Mouse (Mus musculus): ENCODE data around the gene Rela. TPM values are rescaled to one million over a fixed set of nuclear protein-coding genes. Genes with fewer than 3 reads are reported as not detected.

The Rela gene
- polyA plus RNA-seq (2016; fragmentation: Nextera tagmentation; extraction: Ambion mirVana), result 27.8 and 36.0 TPM in 2 replicates

DNA sequence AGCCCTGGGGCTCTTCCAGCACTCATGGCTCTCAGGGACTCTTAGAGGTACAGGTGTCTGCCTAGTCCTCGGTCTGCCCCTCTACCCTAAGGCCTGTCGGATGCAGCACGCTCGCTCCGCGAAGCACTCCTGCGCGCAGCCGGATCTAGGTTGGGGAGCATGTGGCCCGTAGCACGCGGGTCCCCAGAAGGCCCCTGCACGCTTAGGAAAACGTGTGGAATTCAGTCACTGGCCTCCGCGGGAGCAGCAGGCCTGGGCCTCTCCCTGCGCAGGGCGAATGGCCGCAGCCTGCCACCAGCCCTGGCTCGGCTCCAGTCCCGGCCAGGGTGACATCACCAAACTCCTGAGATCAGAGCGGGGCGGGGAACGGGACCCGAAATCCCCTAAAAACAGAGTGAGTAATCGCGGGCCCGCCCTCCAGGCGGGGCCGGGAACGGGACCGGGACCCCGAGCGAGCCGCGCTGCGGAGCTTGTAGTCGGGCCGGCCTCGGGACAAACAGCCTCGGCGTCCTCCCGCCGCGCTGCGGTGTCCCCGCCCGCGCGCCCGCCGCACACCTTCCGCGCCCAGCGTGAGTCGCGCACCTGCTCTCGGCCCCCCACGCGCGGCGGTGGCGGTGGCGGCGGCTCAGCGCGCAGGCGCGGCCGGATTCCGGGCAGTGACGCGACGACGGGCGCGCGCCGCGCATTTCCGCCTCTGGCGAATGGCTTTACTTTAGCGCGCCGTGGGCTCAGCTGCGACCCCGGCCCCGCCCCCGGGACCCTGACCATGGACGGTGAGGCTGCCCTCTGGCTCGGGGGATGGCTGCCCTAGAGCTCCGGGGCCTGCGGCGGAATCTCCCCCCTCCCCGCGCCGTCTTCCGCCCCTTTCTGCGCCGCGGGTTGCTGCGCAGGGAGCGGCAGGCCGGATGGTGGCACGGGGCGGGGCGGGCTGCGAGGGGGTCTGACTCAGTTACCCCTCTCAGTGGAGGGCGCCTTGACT lies at the start of gene Rela:
Rela (plus strand) TSS at position 415 of the 979 bp plus-strand sequence.
- Histone ChIP-seq H3K4me1 (replicated peaks) (peaks cover 37% of the 10 kb centered on the region), H3K9me3 (no peaks in the 10 kb centered on the region), H3K27ac (peak within 1 kb of the TSS; percentile 97), H3K4me3 (peak within 1 kb of the TSS; percentile 87), H3K36me3 (peaks cover 37% of the 10 kb centered on the region), H3K27me3 (ENCODE audit: insufficient read depth, poor library complexity, severe bottlenecking) (no peaks in the 10 kb centered on the region)
- DNase-seq (ENCODE audit: low spot score), result peak; percentile 86
- WGBS, result under 1% methylated on average over 108 of the region's 109 CpGs

GRCm38 (mm10) chr19:5589159-5589558 lies 48.1 kb upstream of the Rela start:
- Histone ChIP-seq H3K9me3 (no peaks in the 10 kb centered on the region), H3K36me3 (no peaks in the 10 kb centered on the region), H3K27ac (no peak overlapping the region), H3K4me1 (replicated peaks) (no peaks in the 10 kb centered on the region), H3K27me3 (ENCODE audit: insufficient read depth, poor library complexity, severe bottlenecking) (no peaks in the 10 kb centered on the region), H3K4me3 (no peak overlapping the region)
- WGBS, result 74% methylated on average over 9 of the region's 9 CpGs
- DNase-seq (ENCODE audit: low spot score), result no peak

DNA sequence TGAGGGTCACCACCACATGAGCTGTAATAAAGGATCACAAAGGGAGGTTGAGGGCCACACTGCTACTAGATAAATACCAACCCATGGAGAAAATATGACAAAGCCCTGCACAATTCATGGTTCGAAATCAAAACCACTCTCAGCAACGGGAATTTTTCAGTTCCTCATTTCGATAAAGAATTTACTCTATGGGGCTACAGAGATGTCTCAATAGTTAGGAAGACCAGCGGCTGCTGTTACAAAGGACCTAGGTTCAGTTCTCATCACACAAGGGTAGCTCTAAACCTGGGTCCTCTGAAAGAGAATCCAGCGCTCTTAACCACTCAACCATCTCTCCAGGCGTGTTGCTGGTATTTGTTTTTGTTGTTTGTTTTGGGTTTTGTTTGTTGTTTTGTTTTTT lies 45.4 kb upstream of the Rela start:
- DNase-seq (ENCODE audit: low spot score), result no peak
- Histone ChIP-seq H3K4me3 (no peak overlapping the region), H3K4me1 (replicated peaks) (no peaks in the 10 kb centered on the region), H3K36me3 (no peaks in the 10 kb centered on the region), H3K27ac (no peak overlapping the region), H3K9me3 (no peaks in the 10 kb centered on the region), H3K27me3 (ENCODE audit: insufficient read depth, poor library complexity, severe bottlenecking) (no peaks in the 10 kb centered on the region)
- WGBS, result 87% methylated on average over 6 of the region's 6 CpGs

GRCm38 (mm10) chr19:5599224-5599623 lies 38.1 kb upstream of the Rela start:
- Histone ChIP-seq H3K4me3 (no peak overlapping the region), H3K27ac (no peak overlapping the region), H3K4me1 (replicated peaks) (peaks cover 22% of the 10 kb centered on the region), H3K27me3 (ENCODE audit: insufficient read depth, poor library complexity, severe bottlenecking) (no peaks in the 10 kb centered on the region), H3K9me3 (no peaks in the 10 kb centered on the region), H3K36me3 (peaks cover 16% of the 10 kb centered on the region)
- DNase-seq (ENCODE audit: low spot score), result no peak
- WGBS, result 75% methylated on average over 4 of the region's 4 CpGs

DNA sequence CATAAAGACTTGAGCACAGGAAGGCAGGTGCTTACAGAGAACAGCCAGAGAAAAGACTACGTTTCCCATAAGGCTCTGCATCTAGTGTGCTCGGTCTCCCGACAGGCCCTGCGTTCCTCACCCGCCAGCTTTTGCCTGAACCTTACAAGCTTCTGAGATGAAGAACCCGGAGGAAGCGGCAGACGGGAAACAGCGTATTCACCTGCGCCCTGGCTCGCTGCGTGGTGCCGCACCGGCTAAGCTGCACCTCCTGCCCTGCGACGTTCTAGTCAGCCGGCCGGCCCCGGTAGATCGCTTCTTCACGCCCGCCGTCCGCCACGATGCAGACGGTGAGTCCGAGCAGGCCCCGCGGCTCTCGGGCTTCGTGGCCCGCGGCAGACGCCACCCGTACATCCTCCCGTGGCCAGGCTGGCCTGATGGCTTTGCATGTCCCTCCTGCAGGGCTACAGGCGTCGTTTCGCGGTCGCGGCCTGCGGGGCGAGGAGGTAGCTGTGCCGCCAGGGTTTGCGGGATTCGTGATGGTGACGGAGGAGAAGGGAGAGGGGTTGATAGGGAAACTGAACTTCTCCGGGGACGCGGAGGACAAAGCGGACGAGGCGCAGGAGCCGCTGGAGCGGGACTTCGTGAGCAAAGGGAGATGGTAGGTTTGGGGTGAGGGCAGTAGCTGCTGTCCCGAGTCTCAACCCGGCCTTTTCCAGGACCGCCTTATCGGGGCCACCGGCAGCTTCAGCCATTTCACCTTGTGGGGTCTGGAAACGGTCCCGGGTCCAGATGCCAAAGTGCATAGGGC lies 35.3 kb upstream of the Rela start, which contains the start of gene Rnaseh2c:
Rnaseh2c (plus strand) TSS at position 122 of the 790 bp plus-strand sequence.
- under 1% methylated on average over 64 of the region's 64 CpGs for WGBS
- Histone ChIP-seq H3K36me3 (peaks cover 43% of the 10 kb centered on the region), H3K9me3 (no peaks in the 10 kb centered on the region)

GRCm38 (mm10) chr19:5603664-5604063 lies 33.6 kb upstream of the Rela start:
- 91% methylated on average over 7 of the region's 7 CpGs for WGBS
- Histone ChIP-seq H3K4me1 (replicated peaks) (peaks cover 30% of the 10 kb centered on the region), H3K27ac (no peak overlapping the region), H3K9me3 (no peaks in the 10 kb centered on the region), H3K4me3 (no peak overlapping the region), H3K36me3 (peaks cover 60% of the 10 kb centered on the region), H3K27me3 (ENCODE audit: insufficient read depth, poor library complexity, severe bottlenecking) (no peaks in the 10 kb centered on the region)
- no peak for DNase-seq (ENCODE audit: low spot score)

More for the DNA sequence above, 35.3 kb upstream of the Rela start, which contains the start of gene Rnaseh2c:
- Histone ChIP-seq H3K27me3 (ENCODE audit: insufficient read depth, poor library complexity, severe bottlenecking) (no peaks in the 10 kb centered on the region), H3K27ac (peak within 1 kb of the TSS; percentile 93), H3K4me3 (peak within 1 kb of the TSS; percentile 82), H3K4me1 (replicated peaks) (peaks cover 22% of the 10 kb centered on the region)
- peak; percentile 80 for DNase-seq (ENCODE audit: low spot score)

DNA sequence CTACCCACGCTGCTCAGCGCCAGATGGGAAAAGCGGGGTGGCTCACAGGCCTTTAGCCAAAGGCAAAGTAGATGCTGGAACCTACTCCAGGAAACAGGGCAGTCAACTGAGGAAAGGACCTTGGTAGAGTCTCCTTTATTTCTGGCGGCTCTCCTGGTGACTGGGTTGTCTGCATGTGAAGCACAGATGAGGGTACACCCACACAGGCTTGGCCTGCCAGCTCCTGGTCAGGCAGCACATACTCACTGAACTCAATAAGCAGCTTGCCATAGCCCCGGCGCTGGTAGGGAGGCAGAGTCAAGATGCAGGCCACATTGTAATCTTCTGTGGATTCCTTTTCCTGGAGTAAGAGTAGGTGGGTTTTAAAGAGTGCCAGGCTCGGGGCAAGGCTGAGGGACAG lies 32.2 kb upstream of the Rela start:
- H3K4me1 ChIP-seq (replicated peaks), result peaks cover 40% of the 10 kb centered on the region
- peaks cover 64% of the 10 kb centered on the region for H3K36me3 ChIP-seq
- no peaks in the 10 kb centered on the region for H3K9me3 ChIP-seq
- no peak overlapping the region for H3K27ac ChIP-seq
- no peak overlapping the region; the same call in 1 of the 2 replicates for H3K4me3 ChIP-seq
- 94% methylated on average over 7 of the region's 7 CpGs for WGBS
- no peak for DNase-seq (ENCODE audit: low spot score)
- H3K27me3 ChIP-seq (ENCODE audit: insufficient read depth, poor library complexity, severe bottlenecking), result no peaks in the 10 kb centered on the region

- H3K27me3 ChIP-seq (ENCODE audit: insufficient read depth, poor library complexity, severe bottlenecking), result no peaks in the 10 kb centered on the region
- WGBS, result 92% methylated on average over 8 of the region's 8 CpGs
- H3K9me3 ChIP-seq, result no peaks in the 10 kb centered on the region
- no peak for DNase-seq (ENCODE audit: low spot score)
- no peak overlapping the region for H3K27ac ChIP-seq
- H3K36me3 ChIP-seq, result peaks cover 64% of the 10 kb centered on the region
- peaks cover 50% of the 10 kb centered on the region for H3K4me1 ChIP-seq (replicated peaks)
- no peak overlapping the region for H3K4me3 ChIP-seq
These were observed 31.1 kb upstream of the Rela start for GRCm38 (mm10) chr19:5606196-5606595.

- no peak overlapping the region for H3K27ac ChIP-seq
- peaks cover 41% of the 10 kb centered on the region for H3K4me1 ChIP-seq (replicated peaks)
- H3K4me3 ChIP-seq, result peak overlapping the region; percentile 82; the same call in 1 of the 2 replicates
- WGBS, result 95% methylated on average over 26 of the region's 26 CpGs
- DNase-seq (ENCODE audit: low spot score), result no peak
- H3K27me3 ChIP-seq (ENCODE audit: insufficient read depth, poor library complexity, severe bottlenecking), result no peaks in the 10 kb centered on the region
- no peaks in the 10 kb centered on the region for H3K9me3 ChIP-seq
- H3K36me3 ChIP-seq, result peaks cover 62% of the 10 kb centered on the region
These were observed 29.4 kb upstream of the Rela start for GRCm38 (mm10) chr19:5607705-5608410.

GRCm38 (mm10) chr19:5608707-5609106 lies 28.6 kb upstream of the Rela start:
- peak overlapping the region; percentile 100; the same call in 1 of the 2 replicates for H3K27ac ChIP-seq
- WGBS, result 95% methylated on average over 13 of the region's 13 CpGs
- peaks cover 54% of the 10 kb centered on the region for H3K36me3 ChIP-seq
- DNase-seq (ENCODE audit: low spot score), result no peak
- H3K4me3 ChIP-seq, result peak overlapping the region; percentile 82
- peaks cover 32% of the 10 kb centered on the region for H3K4me1 ChIP-seq (replicated peaks)
- no peaks in the 10 kb centered on the region for H3K9me3 ChIP-seq
- H3K27me3 ChIP-seq (ENCODE audit: insufficient read depth, poor library complexity, severe bottlenecking), result no peaks in the 10 kb centered on the region

- DNase-seq (ENCODE audit: low spot score), result no peak
- Histone ChIP-seq H3K9me3 (no peaks in the 10 kb centered on the region), H3K27me3 (ENCODE audit: insufficient read depth, poor library complexity, severe bottlenecking) (no peaks in the 10 kb centered on the region), H3K4me3 (peak overlapping the region; percentile 82), H3K36me3 (peaks cover 49% of the 10 kb centered on the region), H3K4me1 (replicated peaks) (peaks cover 29% of the 10 kb centered on the region), H3K27ac (peak overlapping the region; percentile 100)
- WGBS, result 69% methylated on average over 10 of the region's 10 CpGs
These were observed 28.1 kb upstream of the Rela start for GRCm38 (mm10) chr19:5609171-5609546.

Measured in hindbrain, embryonic 10.5 days (tissue).